8 mouse cellular contexts compared by ENCODE assay signal in the genomic region with DNA sequence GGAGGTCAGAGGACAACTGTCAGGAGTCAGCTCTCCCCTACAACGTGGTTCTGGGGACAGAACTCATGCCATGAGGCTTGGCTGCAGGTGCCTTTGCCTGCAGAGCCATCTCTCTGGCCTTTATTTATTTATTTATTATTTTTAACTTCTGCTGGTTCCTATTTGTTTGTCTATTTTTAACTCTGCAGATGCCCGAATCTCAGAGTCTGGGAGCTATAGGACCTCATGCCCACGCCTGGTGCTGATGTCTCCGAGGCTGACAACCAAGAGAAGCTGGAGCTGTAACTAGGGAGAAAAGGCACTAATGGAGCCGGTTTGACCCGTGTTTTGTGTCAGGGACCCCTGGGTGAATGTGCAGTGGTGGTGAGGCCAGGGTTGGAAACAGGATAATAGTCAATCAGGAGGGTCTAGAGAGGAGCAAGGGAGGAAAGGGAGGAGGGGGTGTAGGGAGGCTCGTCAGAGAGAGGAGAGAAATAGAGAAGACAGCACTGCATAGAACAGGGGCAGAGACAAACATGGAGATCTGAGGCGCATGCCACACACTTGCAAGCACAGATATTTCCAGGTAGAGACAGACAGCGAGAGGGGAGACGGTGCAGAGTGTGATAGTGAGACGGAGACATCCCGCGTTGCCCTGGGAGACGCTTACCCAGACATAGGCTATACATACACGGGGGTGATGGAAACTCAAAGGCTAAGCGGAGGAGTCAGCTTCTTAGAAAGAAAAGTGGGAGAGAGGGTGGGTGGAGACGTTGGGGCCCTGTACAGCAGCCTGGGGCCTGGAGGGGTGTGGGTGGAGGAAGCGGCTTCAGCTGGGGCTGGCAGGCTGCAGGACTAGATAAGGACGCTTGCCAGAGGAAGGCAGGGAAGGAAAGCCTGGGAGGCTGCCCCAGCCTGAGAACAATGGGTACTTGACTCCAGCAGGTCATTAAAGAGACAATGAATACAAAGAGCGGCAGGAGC. TPM values are rescaled to one million over a fixed set of nuclear protein-coding genes. Genes with fewer than 3 reads are reported as not detected.
DNase-seq lines count a peak whose midpoint lies in the region; ATAC-seq and TF ChIP-seq lines count a peak whose summit lies in the region.

No protein-coding gene starts in this region.

- peak; percentile 89 for DNase-seq in G1E (ENCODE audit: low spot score)
- DNase-seq in heart, adult 11 months, result peak; percentile 99
- peak; percentile 44 for DNase-seq in neural tube, embryonic 11.5 days (ENCODE audit: low spot score)
- no peak for DNase-seq in cerebellum, adult 9-11 months
- DNase-seq in thymus, adult 18-20 months, result no peak

- ATAC-seq in G1E (ENCODE audit: extremely low read depth, insufficient number of reproducible peaks, low FRiP score, poor library complexity, severe bottlenecking), result peak; percentile 96
- ATAC-seq in common myeloid progenitor, adult 5-6 weeks (replicated peaks; ENCODE audit: low read depth, poor library complexity, severe bottlenecking), result peak; percentile 82
- peak; percentile 92 for ATAC-seq in intestine, embryonic 16.5 days
- ATAC-seq in liver, embryonic 12.5 days, result peak; percentile 99
- peak; percentile 35 for ATAC-seq in neural tube, embryonic 11.5 days (ENCODE audit: insufficient read depth, low FRiP score, low TSS enrichment)

- H3K9ac ChIP-seq in intestine, embryonic 16.5 days (ENCODE audit: low read depth, low read length), result no peak overlapping the region
- peak overlapping the region; percentile 76 for H3K9ac ChIP-seq in liver, embryonic 12.5 days
- H3K9ac ChIP-seq in neural tube, embryonic 11.5 days (ENCODE audit: low read length), result peak overlapping the region; percentile 52

- peak overlapping the region; percentile 66 for H3K4me3 ChIP-seq in G1E (ENCODE audit: low read depth, low read length)
- no peak overlapping the region; the same call in 1 of the 2 replicates for H3K4me3 ChIP-seq in intestine, embryonic 16.5 days (ENCODE audit: low read length)
- peak overlapping the region; percentile 54 for H3K4me3 ChIP-seq in liver, embryonic 12.5 days
- H3K4me3 ChIP-seq in neural tube, embryonic 11.5 days (ENCODE audit: low read depth, low read length), result no peak overlapping the region

- no peaks in the 10 kb centered on the region for H3K9me3 ChIP-seq in G1E (replicated peaks)
- H3K9me3 ChIP-seq in intestine, embryonic 16.5 days (ENCODE audit: control insufficient read depth, low read length), result no peaks in the 10 kb centered on the region
- no peaks in the 10 kb centered on the region for H3K9me3 ChIP-seq in liver, embryonic 12.5 days (replicated peaks)
- H3K9me3 ChIP-seq in neural tube, embryonic 11.5 days (ENCODE audit: control insufficient read depth, low read length), result no peaks in the 10 kb centered on the region

- 22% methylated on average over 20 of the region's 20 CpGs for WGBS in intestine, embryonic 16.5 days
- WGBS in liver, embryonic 12.5 days (ENCODE audit: insufficient replicate concordance), result 6% methylated on average over 20 of the region's 20 CpGs
- WGBS in neural tube, embryonic 11.5 days, result 13% methylated on average over 20 of the region's 20 CpGs

- no peak for TF ChIP-seq CTCF in G1E (IDR thresholded peaks at IDR 0.05; ENCODE audit: low read depth, low read length)

- peaks cover under 1% of the 10 kb centered on the region for H3K36me3 ChIP-seq in G1E (replicated peaks)
- no peaks in the 10 kb centered on the region for H3K36me3 ChIP-seq in intestine, embryonic 16.5 days (ENCODE audit: control insufficient read depth, insufficient read depth, low read length)
- H3K36me3 ChIP-seq in liver, embryonic 12.5 days, result no peaks in the 10 kb centered on the region
- H3K36me3 ChIP-seq in neural tube, embryonic 11.5 days (ENCODE audit: control insufficient read depth, insufficient read depth, low read length), result no peaks in the 10 kb centered on the region

- no peaks in the 10 kb centered on the region for H3K27me3 ChIP-seq in G1E (ENCODE audit: insufficient read depth, low read length)
- H3K27me3 ChIP-seq in intestine, embryonic 16.5 days (replicated peaks; ENCODE audit: control insufficient read depth, insufficient read depth, low read length), result peaks cover 16% of the 10 kb centered on the region
- peaks cover 27% of the 10 kb centered on the region for H3K27me3 ChIP-seq in liver, embryonic 12.5 days (replicated peaks)
- peaks cover 19% of the 10 kb centered on the region for H3K27me3 ChIP-seq in neural tube, embryonic 11.5 days (ENCODE audit: control insufficient read depth, insufficient read depth, low read length)

- H3K27ac ChIP-seq in intestine, embryonic 16.5 days (ENCODE audit: low read length), result no peak overlapping the region
- H3K27ac ChIP-seq in liver, embryonic 12.5 days, result peak overlapping the region; percentile 95
- H3K27ac ChIP-seq in neural tube, embryonic 11.5 days (ENCODE audit: low read depth, low read length), result no peak overlapping the region

- peaks cover 84% of the 10 kb centered on the region for H3K4me1 ChIP-seq in G1E (ENCODE audit: insufficient read depth, low read depth, low read length)
- H3K4me1 ChIP-seq in intestine, embryonic 16.5 days (ENCODE audit: control insufficient read depth, insufficient read depth, low read length), result peaks cover 18% of the 10 kb centered on the region
- H3K4me1 ChIP-seq in liver, embryonic 12.5 days, result peaks cover 75% of the 10 kb centered on the region
- peaks cover 7% of the 10 kb centered on the region; the same call in 1 of the 2 replicates for H3K4me1 ChIP-seq in neural tube, embryonic 11.5 days (ENCODE audit: control insufficient read depth, insufficient read depth, low read length)

- peak overlapping the region; percentile 25; the same call in 1 of the 2 replicates for H3K4me2 ChIP-seq in intestine, embryonic 16.5 days (ENCODE audit: low read depth, low read length)
- H3K4me2 ChIP-seq in liver, embryonic 12.5 days, result peak overlapping the region; percentile 76
- H3K4me2 ChIP-seq in neural tube, embryonic 11.5 days (ENCODE audit: low read depth), result peak overlapping the region; percentile 34

RNA-seq across cellular contexts. Expression of a gene that starts 32.0 kb away (rescaled TPM):
- total RNA-seq in G1E (2014; fragmentation: Nextera tagmentation), result not detected in 2 replicates
- total RNA-seq in G1E (2017), result 0.66 and 0.70 TPM in 2 replicates
- 0.13 TPM in 1 of 2 replicates, not detected in the other for polyA plus RNA-seq in G1E (2012)
- total RNA-seq in common myeloid progenitor, adult 5-6 weeks (2017), result 10.0 and 18.5 TPM in 2 replicates
- 29.1 and 29.8 TPM in 2 replicates for polyA plus RNA-seq in intestine, embryonic 16.5 days (2015; fragmentation: Nextera tagmentation; extraction: Ambion mirVana)
- polyA plus RNA-seq in liver, embryonic 12.5 days (2016; fragmentation: Nextera tagmentation; extraction: Ambion mirVana), result 21.1 and 21.4 TPM in 2 replicates
- 3.9 and 4.5 TPM in 2 replicates for polyA plus RNA-seq in neural tube, embryonic 11.5 days (2014; fragmentation: Nextera tagmentation; extraction: Ambion mirVana)

Comparison
In these comparisons a context has a peak if more than half of its experiments do, and no peak if none do; other contexts are left out.
1. ATAC-seq: peak in every context shown above with its lines; median percentile 99 in liver, embryonic 12.5 days; 96 in G1E; 92 in intestine, embryonic 16.5 days; 82 in common myeloid progenitor, adult 5-6 weeks; 35 in neural tube, embryonic 11.5 days.
2. DNase-seq: peak in G1E (single experiment), heart, adult 11 months (single experiment) and neural tube, embryonic 11.5 days (single experiment); none in cerebellum, adult 9-11 months (single experiment) and thymus, adult 18-20 months (0 of 2).
3. H3K4me3 ChIP-seq: peak in G1E (single experiment) and liver, embryonic 12.5 days (single experiment); none in intestine, embryonic 16.5 days (single experiment) and neural tube, embryonic 11.5 days (single experiment).
4. H3K4me2 ChIP-seq: peak in every context shown above with its lines; median percentile 76 in liver, embryonic 12.5 days; 34 in neural tube, embryonic 11.5 days; 25 in intestine, embryonic 16.5 days.